Mouse (Mus musculus): ENCODE data around the gene Lmtk2. TPM values are rescaled to one million over a fixed set of nuclear protein-coding genes. Genes with fewer than 3 reads are reported as not detected.

Lmtk2 gene
- total RNA-seq, 2 experiments from 2014 or later: 8.2 to 8.5 TPM

Other genes starting within 250 kb of the Lmtk2 start
- gene Ankrd61, start 202.8 kb upstream of the Lmtk2 start, total RNA-seq (2015): not detected in 2 replicates
- not detected in 2 replicates for gene Ankrd61, start 202.8 kb upstream of the Lmtk2 start, total RNA-seq (2017)
- gene Aimp2, start 190.6 kb upstream of the Lmtk2 start, total RNA-seq (2015): 62.4 and 71.2 TPM in 2 replicates
- gene Aimp2, start 190.6 kb upstream of the Lmtk2 start, total RNA-seq (2017): 74.0 and 86.7 TPM in 2 replicates
- gene Pms2, start 190.5 kb upstream of the Lmtk2 start, total RNA-seq (2015): 20.4 and 29.3 TPM in 2 replicates
- 26.5 and 38.3 TPM in 2 replicates for gene Pms2, start 190.5 kb upstream of the Lmtk2 start, total RNA-seq (2017)
- 1.2 and 1.5 TPM in 2 replicates for gene Gm42421, start 172.3 kb upstream of the Lmtk2 start, total RNA-seq (2015)
- 0.64 TPM in 1 of 2 replicates, not detected in the other for gene Gm42421, start 172.3 kb upstream of the Lmtk2 start, total RNA-seq (2017)
- gene Rsph10b, start 167.4 kb upstream of the Lmtk2 start, total RNA-seq (2015): 0.32 TPM in 1 of 2 replicates, not detected in the other
- not detected in 2 replicates for gene Rsph10b, start 167.4 kb upstream of the Lmtk2 start, total RNA-seq (2017)
- 100 and 105 TPM in 2 replicates for gene Ccz1, start 85.6 kb upstream of the Lmtk2 start, total RNA-seq (2015)
- 120 and 133 TPM in 2 replicates for gene Ccz1, start 85.6 kb upstream of the Lmtk2 start, total RNA-seq (2017)
- not detected in 2 replicates for gene Ocm, start 73.8 kb upstream of the Lmtk2 start, total RNA-seq (2015)
- gene Ocm, start 73.8 kb upstream of the Lmtk2 start, total RNA-seq (2017): not detected in 2 replicates
- 1.3 and 2.4 TPM in 2 replicates for gene Bhlha15, start 89.8 kb downstream of the Lmtk2 start, total RNA-seq (2015)
- 1.5 TPM in 2 replicates for gene Bhlha15, start 89.8 kb downstream of the Lmtk2 start, total RNA-seq (2017)
- gene Tecpr1, start 123.2 kb downstream of the Lmtk2 start, total RNA-seq (2015): 2.0 and 2.3 TPM in 2 replicates
- gene Tecpr1, start 123.2 kb downstream of the Lmtk2 start, total RNA-seq (2017): 2.1 and 2.5 TPM in 2 replicates
- gene Bri3, start 144.0 kb downstream of the Lmtk2 start, total RNA-seq (2015): 23.8 and 25.6 TPM in 2 replicates
- 7.8 and 15.5 TPM in 2 replicates for gene Bri3, start 144.0 kb downstream of the Lmtk2 start, total RNA-seq (2017)